Mouse (Mus musculus) lung, embryonic 16.5 days (tissue): ENCODE results near the gene Maml2. TPM values are rescaled to one million over a fixed set of nuclear protein-coding genes. Genes with fewer than 3 reads are reported as not detected.

Experiments used
- ATAC-seq: fragments of 200-750 bp; cut with Nextera tagmentation; 2 replicates; pipeline ENCODE4 v1.8.0; 2017; ENCODE audit warnings: low read depth, mild to moderate bottlenecking, moderate library complexity
- H3K27ac ChIP-seq: fragments of 300-500 bp; sonication (generic); 2 replicates; pipeline ENCODE4 v1.5.1; 2014; ENCODE audit warnings: mild to moderate bottlenecking, control low read depth, low read length
- H3K27me3 ChIP-seq: fragments of 300-500 bp; sonication (generic); 2 replicates; pipeline ENCODE4 v1.6.1; 2014; ENCODE audit warnings: low read depth, low read length, mixed read lengths; ENCODE audit not compliant: control insufficient read depth, insufficient read depth
- H3K36me3 ChIP-seq: fragments of 300-500 bp; sonication (generic); 2 replicates; pipeline ENCODE4 v1.6.1; 2014; ENCODE audit warnings: low read length; ENCODE audit not compliant: control insufficient read depth, insufficient read depth
- H3K4me1 ChIP-seq: fragments of 300-500 bp; sonication (generic); replicated peaks from 2 replicates; pipeline ENCODE4 v1.6.1; 2014; ENCODE audit warnings: low read length, mixed read lengths; ENCODE audit not compliant: control insufficient read depth, insufficient read depth
- H3K4me2 ChIP-seq: fragments of 300-500 bp; sonication (generic); 2 replicates; pipeline ENCODE4 v1.6.1; 2014; ENCODE audit warnings: low read depth, low read length, control low read depth
- H3K4me3 ChIP-seq: fragments of 300-500 bp; sonication (generic); 2 replicates; pipeline ENCODE4 v1.5.1; 2014; ENCODE audit warnings: mild to moderate bottlenecking, low read length, control low read depth
- H3K9ac ChIP-seq: fragments of 300-500 bp; sonication (generic); 2 replicates; pipeline ENCODE4 v1.6.1; 2014; ENCODE audit warnings: low read length, control low read depth
- H3K9me3 ChIP-seq: fragments of 300-500 bp; sonication (generic); 2 replicates; pipeline ENCODE4 v1.6.1; 2016; ENCODE audit warnings: low read length; ENCODE audit not compliant: control insufficient read depth
- WGBS: fragments of 180-500 bp; shearing (Covaris S2); extraction: QIAGEN DNeasy Blood & Tissue Kit; methylation state at CpG from one replicate; pipeline ENCODE4 v1.1.7; 2014; 5-methylcytosine and 5-hydroxymethylcytosine counted together
- polyA plus RNA-seq: library from polyadenylated mRNA; unstranded; fragments of >200 nt; fragmentation: Nextera tagmentation; extraction: Ambion mirVana; gene quantifications from 2 replicates; pipeline ENCODE4 v1.2.1, GENCODE M21; 2015

The Maml2 gene
- polyA plus RNA-seq, 1 experiment from 2014 or later: 15.3 TPM

- Histone ChIP-seq H3K27ac (no peak overlapping the region), H3K4me1 (no peaks in the 10 kb centered on the region), H3K9ac (no peak overlapping the region), H3K36me3 (no peaks in the 10 kb centered on the region), H3K4me3 (no peak overlapping the region), H3K9me3 (no peaks in the 10 kb centered on the region), H3K27me3 (no peaks in the 10 kb centered on the region), H3K4me2 (no peak overlapping the region)
- 91% methylated on average over 3 of the region's 3 CpGs for WGBS
- ATAC-seq: no peak
These were observed 327.5 kb downstream of the Maml2 start for GRCm38 (mm10) chr9:13625215-13625614.

GRCm38 (mm10) chr9:13626480-13626879 lies 328.7 kb downstream of the Maml2 start:
- no peak overlapping the region for H3K27ac ChIP-seq
- H3K36me3 ChIP-seq: no peaks in the 10 kb centered on the region
- 82% methylated on average over 3 of the region's 3 CpGs for WGBS
- H3K4me3 ChIP-seq: no peak overlapping the region
- H3K9me3 ChIP-seq: no peaks in the 10 kb centered on the region
- no peak overlapping the region for H3K9ac ChIP-seq
- ATAC-seq: no peak
- H3K27me3 ChIP-seq: no peaks in the 10 kb centered on the region
- no peaks in the 10 kb centered on the region for H3K4me1 ChIP-seq
- H3K4me2 ChIP-seq: no peak overlapping the region

GRCm38 (mm10) chr9:13633371-13633770 lies 335.6 kb downstream of the Maml2 start:
- H3K4me3 ChIP-seq: no peak overlapping the region
- no peaks in the 10 kb centered on the region for H3K36me3 ChIP-seq
- peaks cover 11% of the 10 kb centered on the region for H3K4me1 ChIP-seq
- H3K27ac ChIP-seq: peak overlapping the region; percentile 74
- no peak overlapping the region for H3K9ac ChIP-seq
- no peaks in the 10 kb centered on the region for H3K27me3 ChIP-seq
- ATAC-seq: peak; percentile 88
- WGBS: 25% methylated on average over 1 of the region's 1 CpGs
- H3K9me3 ChIP-seq: no peaks in the 10 kb centered on the region
- no peak overlapping the region for H3K4me2 ChIP-seq

- H3K4me3 ChIP-seq: no peak overlapping the region
- no peak for ATAC-seq
- H3K4me1 ChIP-seq: no peaks in the 10 kb centered on the region; the same call in 1 of the 2 replicates
- WGBS: 32% methylated on average over 3 of the region's 3 CpGs
- no peaks in the 10 kb centered on the region for H3K36me3 ChIP-seq
- H3K9me3 ChIP-seq: no peaks in the 10 kb centered on the region
- H3K27me3 ChIP-seq: no peaks in the 10 kb centered on the region
- no peak overlapping the region for H3K9ac ChIP-seq
- H3K27ac ChIP-seq: no peak overlapping the region
- H3K4me2 ChIP-seq: no peak overlapping the region
These were observed 341.9 kb downstream of the Maml2 start for GRCm38 (mm10) chr9:13639655-13640054.

- H3K4me3 ChIP-seq: no peak overlapping the region
- ATAC-seq: peak; percentile 62; the same call in 1 of the 2 replicates
These were observed 347.4 kb downstream of the Maml2 start for GRCm38 (mm10) chr9:13645153-13645552.

GRCm38 (mm10) chr9:13651065-13651464 lies 353.3 kb downstream of the Maml2 start:
- Histone ChIP-seq H3K36me3 (no peaks in the 10 kb centered on the region), H3K4me3 (no peak overlapping the region), H3K4me1 (peaks cover 6% of the 10 kb centered on the region), H3K9ac (no peak overlapping the region), H3K27ac (no peak overlapping the region), H3K9me3 (no peaks in the 10 kb centered on the region), H3K27me3 (no peaks in the 10 kb centered on the region), H3K4me2 (no peak overlapping the region)
- WGBS: 70% methylated on average over 2 of the region's 2 CpGs
- no peak for ATAC-seq

More at GRCm38 (mm10) chr9:13645153-13645552, 347.4 kb downstream of the Maml2 start:
- Histone ChIP-seq H3K9me3 (no peaks in the 10 kb centered on the region), H3K4me1 (peaks cover 7% of the 10 kb centered on the region), H3K9ac (no peak overlapping the region), H3K4me2 (no peak overlapping the region), H3K27ac (peak overlapping the region; percentile 41; the same call in 1 of the 2 replicates), H3K36me3 (no peaks in the 10 kb centered on the region), H3K27me3 (no peaks in the 10 kb centered on the region)
- WGBS: 34% methylated on average over 5 of the region's 5 CpGs

GRCm38 (mm10) chr9:13651828-13652227 lies 354.1 kb downstream of the Maml2 start:
- Histone ChIP-seq H3K4me1 (peaks cover 6% of the 10 kb centered on the region), H3K27ac (peak overlapping the region; percentile 43; the same call in 1 of the 2 replicates)

GRCm38 (mm10) chr9:13652389-13652877 lies 354.7 kb downstream of the Maml2 start:
- H3K27me3 ChIP-seq: no peaks in the 10 kb centered on the region
- WGBS: 54% methylated on average over 8 of the region's 8 CpGs
- no peak overlapping the region for H3K4me2 ChIP-seq
- H3K4me3 ChIP-seq: no peak overlapping the region
- no peaks in the 10 kb centered on the region for H3K36me3 ChIP-seq
- ATAC-seq: peak; percentile 35; the same call in 1 of the 2 replicates
- peaks cover 6% of the 10 kb centered on the region for H3K4me1 ChIP-seq
- H3K27ac ChIP-seq: peak overlapping the region; percentile 12; the same call in 1 of the 2 replicates
- H3K9ac ChIP-seq: no peak overlapping the region
- H3K9me3 ChIP-seq: no peaks in the 10 kb centered on the region

More at GRCm38 (mm10) chr9:13651828-13652227, 354.1 kb downstream of the Maml2 start:
- Histone ChIP-seq H3K9ac (no peak overlapping the region), H3K9me3 (no peaks in the 10 kb centered on the region), H3K27me3 (no peaks in the 10 kb centered on the region), H3K4me3 (no peak overlapping the region), H3K36me3 (no peaks in the 10 kb centered on the region), H3K4me2 (no peak overlapping the region)
- 84% methylated on average over 4 of the region's 4 CpGs for WGBS
- no peak for ATAC-seq

GRCm38 (mm10) chr9:13652917-13653316 lies 355.2 kb downstream of the Maml2 start:
- H3K27ac ChIP-seq: peak overlapping the region; percentile 3; the same call in 1 of the 2 replicates
- H3K4me2 ChIP-seq: no peak overlapping the region
- H3K36me3 ChIP-seq: no peaks in the 10 kb centered on the region
- no peak overlapping the region for H3K4me3 ChIP-seq
- no peak overlapping the region for H3K9ac ChIP-seq
- peak; percentile 56 for ATAC-seq
- 26% methylated on average over 3 of the region's 3 CpGs for WGBS
- peaks cover 6% of the 10 kb centered on the region for H3K4me1 ChIP-seq
- H3K9me3 ChIP-seq: no peaks in the 10 kb centered on the region
- no peaks in the 10 kb centered on the region for H3K27me3 ChIP-seq
